Mouse (Mus musculus) lung, embryonic 14.5 days (tissue): ENCODE results near the gene Cep89. TPM values are rescaled to one million over a fixed set of nuclear protein-coding genes. Genes with fewer than 3 reads are reported as not detected.

Experiments used
- ATAC-seq: fragments of 200-750 bp; cut with Nextera tagmentation; 2 replicates; pipeline ENCODE4 v1.8.0; 2017; ENCODE audit warnings: mild to moderate bottlenecking, moderate TSS enrichment, moderate library complexity; ENCODE audit not compliant: insufficient read depth
- DNase-seq: peaks from one replicate; pipeline ENCODE4 v3.0.0-alpha.2; 2015
- H3K27ac ChIP-seq: fragments of 300-500 bp; sonication (generic); 2 replicates; pipeline ENCODE4 v1.5.1; 2014; ENCODE audit warnings: low read depth, mild to moderate bottlenecking, moderate library complexity
- H3K27me3 ChIP-seq: fragments of 300-500 bp; sonication (generic); 2 replicates; pipeline ENCODE4 v1.6.1; 2014; ENCODE audit warnings: low read length, control low read depth; ENCODE audit not compliant: insufficient read depth
- H3K36me3 ChIP-seq: fragments of 300-500 bp; sonication (generic); 2 replicates; pipeline ENCODE4 v1.6.1; 2014; ENCODE audit warnings: control low read depth; ENCODE audit not compliant: insufficient read depth
- H3K4me1 ChIP-seq: fragments of 300-500 bp; sonication (generic); 2 replicates; pipeline ENCODE4 v1.6.1; 2014; ENCODE audit warnings: antibody characterized with exemption, control low read depth; ENCODE audit not compliant: insufficient read depth
- H3K4me2 ChIP-seq: fragments of 300-500 bp; sonication (generic); 2 replicates; pipeline ENCODE4 v1.6.1; 2014; ENCODE audit warnings: mild to moderate bottlenecking
- H3K4me3 ChIP-seq: fragments of 300-500 bp; sonication (generic); 2 replicates; pipeline ENCODE4 v1.5.1; 2014; ENCODE audit warnings: low read depth, low read length
- H3K9ac ChIP-seq: fragments of 300-500 bp; sonication (generic); 2 replicates; pipeline ENCODE4 v1.6.1; 2014
- H3K9me3 ChIP-seq: fragments of 300-500 bp; sonication (generic); 2 replicates; pipeline ENCODE4 v1.6.1; 2016; ENCODE audit warnings: low read depth, low read length, control low read depth
- CTCF ChIP-seq: IDR thresholded peaks from 2 replicates; pipeline ENCODE4 v1.5.1; 2016; ENCODE audit warnings: antibody characterized with exemption, low read depth
- WGBS: fragments of 180-500 bp; shearing (Covaris S2); extraction: QIAGEN DNeasy Blood & Tissue Kit; methylation state at CpG from one replicate; pipeline ENCODE4 v1.1.7; 2014; 5-methylcytosine and 5-hydroxymethylcytosine counted together
- polyA plus RNA-seq: library from polyadenylated mRNA; unstranded; fragments of >200 nt; fragmentation: Nextera tagmentation; extraction: Ambion mirVana; gene quantifications from 2 replicates; pipeline ENCODE4 v1.2.1, GENCODE M21; 2014

Cep89 gene
- polyA plus RNA-seq, 1 experiment from 2014 or later = 49.4 TPM

DNA sequence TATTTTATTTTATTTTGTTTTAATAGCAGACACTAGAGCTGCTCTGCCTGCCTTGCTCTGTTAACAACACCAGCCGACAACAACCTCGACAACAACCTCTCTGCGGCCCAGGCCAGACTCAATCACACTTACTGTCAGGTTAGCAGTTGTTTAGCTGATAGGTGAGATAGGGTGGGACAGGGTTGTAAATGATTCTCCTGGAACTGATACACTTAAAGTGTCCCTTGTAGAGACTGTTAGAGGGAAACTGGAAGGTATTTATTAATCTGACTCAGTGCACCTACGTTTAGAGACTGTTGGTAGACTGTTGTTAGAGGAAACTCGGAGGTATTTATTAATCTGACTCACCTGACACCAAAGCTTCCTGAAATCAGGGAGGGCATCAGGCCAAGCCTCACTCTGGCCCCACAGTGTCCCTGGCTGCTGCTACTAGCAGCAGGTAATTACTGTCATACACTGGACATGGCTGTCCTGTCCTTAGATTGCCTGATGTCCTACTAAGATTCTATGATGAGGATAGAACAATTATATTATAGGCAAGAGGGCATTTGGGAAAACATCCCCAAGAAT lies 41.4 kb upstream of the Cep89 start:
- ATAC-seq = no peak
- no peak overlapping the region for H3K27ac ChIP-seq
- no peak overlapping the region for H3K4me2 ChIP-seq
- no peaks in the 10 kb centered on the region for H3K36me3 ChIP-seq
- TF ChIP-seq CTCF = no peak
- no peak for DNase-seq
- H3K4me3 ChIP-seq = no peak overlapping the region
- no peak overlapping the region for H3K9ac ChIP-seq
- H3K27me3 ChIP-seq = no peaks in the 10 kb centered on the region
- 41% methylated on average over 5 of the region's 5 CpGs for WGBS
- H3K9me3 ChIP-seq = no peaks in the 10 kb centered on the region
- H3K4me1 ChIP-seq = no peaks in the 10 kb centered on the region

DNA sequence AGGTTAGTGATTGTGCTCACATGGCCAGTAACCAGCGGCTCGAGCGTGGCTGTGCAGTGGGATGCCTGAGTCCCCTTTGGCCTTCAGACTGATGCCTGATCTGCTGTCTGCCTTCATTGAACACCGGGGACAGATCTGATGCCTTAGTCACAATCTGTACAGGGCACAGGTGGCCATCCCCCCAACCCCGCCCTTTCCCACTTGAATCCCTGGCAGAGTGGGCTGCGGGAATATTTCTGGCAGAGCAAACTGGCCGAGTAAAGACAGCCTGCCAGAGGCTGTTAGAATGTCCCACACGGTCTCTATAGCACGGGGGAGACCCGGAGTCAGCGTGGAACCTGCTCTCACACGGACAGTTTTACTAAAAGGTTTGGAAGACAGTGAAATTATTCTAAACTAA lies 39.2 kb upstream of the Cep89 start:
- Histone ChIP-seq H3K4me1 (no peaks in the 10 kb centered on the region), H3K4me2 (no peak overlapping the region), H3K27ac (no peak overlapping the region), H3K9me3 (no peaks in the 10 kb centered on the region), H3K36me3 (no peaks in the 10 kb centered on the region), H3K27me3 (no peaks in the 10 kb centered on the region), H3K9ac (no peak overlapping the region), H3K4me3 (no peak overlapping the region)
- 75% methylated on average over 12 of the region's 12 CpGs for WGBS
- no peak for ATAC-seq
- TF ChIP-seq CTCF = no peak
- DNase-seq = no peak

DNA sequence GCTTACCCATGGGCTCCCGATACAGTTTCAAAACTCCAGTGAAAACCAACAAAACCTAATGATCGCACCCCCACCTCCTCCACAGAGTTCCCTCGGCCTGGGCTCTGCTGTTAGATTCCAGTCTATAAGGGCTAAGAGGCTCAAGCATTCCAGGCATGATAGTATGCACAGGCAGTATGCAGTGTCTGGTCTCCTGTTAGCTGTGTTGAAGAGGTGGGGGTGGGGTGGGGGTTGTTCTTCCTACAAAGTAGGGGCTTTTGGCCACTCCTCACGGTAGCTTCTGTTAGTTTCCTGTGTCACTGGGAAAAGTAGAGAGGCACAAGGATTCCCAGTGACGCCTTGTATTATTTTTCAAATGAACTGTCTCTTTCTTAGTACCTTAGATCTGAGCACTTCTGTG lies 34.6 kb upstream of the Cep89 start:
- ATAC-seq (no peak), DNase-seq (no peak)
- Histone ChIP-seq H3K9ac (no peak overlapping the region), H3K4me3 (no peak overlapping the region), H3K27ac (no peak overlapping the region), H3K4me1 (no peaks in the 10 kb centered on the region), H3K27me3 (no peaks in the 10 kb centered on the region), H3K9me3 (no peaks in the 10 kb centered on the region), H3K4me2 (no peak overlapping the region), H3K36me3 (no peaks in the 10 kb centered on the region)
- TF ChIP-seq CTCF = no peak
- 44% methylated on average over 5 of the region's 5 CpGs for WGBS

DNA sequence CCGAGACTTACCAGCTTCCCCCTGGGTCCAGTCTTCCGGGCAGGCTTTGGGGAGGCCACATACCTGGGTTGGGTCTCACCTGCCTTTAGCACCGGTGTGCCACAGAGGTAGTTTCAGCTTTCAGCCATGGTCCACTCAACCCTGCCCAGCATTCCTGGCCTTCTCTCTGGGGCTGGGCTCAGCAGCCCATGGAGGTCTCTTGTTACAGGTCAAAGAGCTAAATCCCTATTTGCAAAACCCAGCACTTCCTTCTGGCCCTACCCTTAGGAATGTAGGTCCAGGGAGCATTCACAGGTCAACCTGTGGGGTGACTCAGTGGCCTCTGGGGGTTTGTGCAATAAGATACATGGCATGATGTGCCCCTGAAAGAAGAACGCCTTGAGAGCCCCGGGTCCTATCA lies 34.0 kb upstream of the Cep89 start:
- Histone ChIP-seq H3K4me1 (no peaks in the 10 kb centered on the region), H3K36me3 (no peaks in the 10 kb centered on the region), H3K9me3 (no peaks in the 10 kb centered on the region), H3K27me3 (no peaks in the 10 kb centered on the region), H3K4me3 (no peak overlapping the region), H3K9ac (no peak overlapping the region), H3K27ac (no peak overlapping the region; the same call in 1 of the 2 replicates), H3K4me2 (no peak overlapping the region)
- DNase-seq = no peak
- TF ChIP-seq CTCF = no peak
- 63% methylated on average over 5 of the region's 5 CpGs for WGBS
- ATAC-seq = peak; percentile 41; the same call in 1 of the 2 replicates

DNA sequence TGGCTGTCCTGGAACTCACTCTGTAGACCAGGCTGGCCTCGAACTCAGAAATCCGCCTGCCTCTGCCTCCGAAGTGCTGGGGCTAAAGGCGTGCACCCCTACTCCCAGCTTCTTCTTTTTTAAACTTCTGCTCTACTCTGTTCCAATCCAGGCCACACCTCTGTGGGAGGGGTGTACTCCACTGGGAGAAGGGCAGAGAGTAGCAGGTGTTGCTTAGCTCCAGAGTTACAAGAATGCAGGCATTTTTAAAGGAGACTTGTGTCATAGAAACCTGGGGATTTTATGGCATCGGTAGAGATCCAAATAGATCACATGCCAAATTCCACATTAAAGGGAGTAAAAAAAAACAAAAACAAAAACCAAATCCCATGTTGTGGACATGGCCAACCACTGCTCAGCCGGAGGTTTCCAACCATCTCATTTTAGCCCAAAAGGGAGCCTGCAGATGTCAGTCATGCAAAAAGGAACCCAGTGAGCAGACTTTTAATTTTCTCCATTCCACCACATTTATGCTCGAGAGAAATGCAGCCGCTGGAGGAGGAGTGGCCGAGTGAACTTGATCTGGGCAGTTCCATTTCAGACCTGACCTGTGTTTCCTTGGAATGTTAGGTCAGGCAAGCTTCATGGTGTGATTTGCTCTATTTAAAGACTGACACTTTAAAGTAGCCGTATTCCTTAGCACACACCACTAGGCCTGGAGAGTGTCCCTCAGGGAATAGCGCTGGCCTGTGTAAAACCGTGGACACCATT lies 31.5 kb upstream of the Cep89 start:
- no peak for DNase-seq
- Histone ChIP-seq H3K36me3 (no peaks in the 10 kb centered on the region), H3K27ac (no peak overlapping the region), H3K4me1 (no peaks in the 10 kb centered on the region), H3K4me3 (no peak overlapping the region), H3K9me3 (no peaks in the 10 kb centered on the region), H3K4me2 (no peak overlapping the region), H3K9ac (no peak overlapping the region), H3K27me3 (no peaks in the 10 kb centered on the region)
- TF ChIP-seq CTCF = no peak
- ATAC-seq = no peak
- 63% methylated on average over 12 of the region's 12 CpGs for WGBS

DNA sequence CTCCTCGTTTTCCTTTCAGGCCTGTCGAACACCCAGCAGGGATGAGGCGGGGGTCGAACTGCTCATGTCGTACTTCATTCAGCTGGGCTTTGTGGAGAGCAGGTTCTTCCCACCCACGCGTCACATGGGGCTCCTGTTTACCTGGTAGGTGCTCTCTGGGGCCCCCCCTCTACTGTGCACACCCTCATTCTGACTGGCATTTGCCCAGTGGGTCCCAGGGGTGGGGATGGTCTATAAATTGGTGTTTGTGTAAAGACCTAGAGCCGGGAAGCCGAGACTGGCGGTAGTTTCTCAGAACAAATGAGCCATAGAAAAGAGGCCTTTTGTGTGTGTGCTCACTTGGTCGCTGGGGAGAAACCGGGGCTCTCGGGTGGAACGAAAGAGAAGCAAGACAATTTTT lies 25.7 kb upstream of the Cep89 start:
- Histone ChIP-seq H3K36me3 (no peaks in the 10 kb centered on the region), H3K9me3 (no peaks in the 10 kb centered on the region), H3K4me3 (no peak overlapping the region), H3K4me2 (no peak overlapping the region), H3K27me3 (no peaks in the 10 kb centered on the region), H3K27ac (no peak overlapping the region), H3K4me1 (no peaks in the 10 kb centered on the region), H3K9ac (no peak overlapping the region)
- TF ChIP-seq CTCF = no peak
- DNase-seq (no peak), ATAC-seq (no peak)
- 76% methylated on average over 14 of the region's 14 CpGs for WGBS

DNA sequence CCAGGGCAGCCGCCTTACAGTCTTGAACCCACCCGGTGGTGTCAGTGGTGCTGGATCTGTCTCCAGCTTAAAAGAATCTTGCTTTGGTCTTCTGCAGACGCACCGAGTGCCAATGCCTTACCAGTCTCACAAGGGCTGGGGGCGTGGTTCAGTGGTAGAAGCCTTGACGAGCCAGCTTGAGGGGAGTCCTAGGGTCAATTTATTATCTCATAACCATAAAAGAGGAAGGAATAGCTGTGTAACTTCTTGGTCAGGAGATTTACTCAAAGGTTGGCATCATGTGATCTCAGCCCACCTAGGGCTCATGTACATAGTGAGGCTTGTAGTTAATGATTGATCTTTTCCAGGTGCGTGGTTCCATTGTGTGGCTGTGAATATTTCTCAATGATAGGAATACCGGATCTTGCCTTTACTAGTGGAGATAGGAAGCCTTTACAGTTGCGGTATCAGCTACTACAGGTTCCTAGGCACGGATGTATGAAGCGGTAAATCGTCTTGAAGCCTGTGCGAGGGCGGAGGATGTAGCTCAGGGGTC lies 24.3 kb upstream of the Cep89 start:
- 80% methylated on average over 14 of the region's 14 CpGs for WGBS
- Histone ChIP-seq H3K9ac (no peak overlapping the region), H3K4me2 (no peak overlapping the region), H3K4me3 (no peak overlapping the region), H3K4me1 (no peaks in the 10 kb centered on the region), H3K27ac (no peak overlapping the region), H3K9me3 (no peaks in the 10 kb centered on the region), H3K36me3 (no peaks in the 10 kb centered on the region), H3K27me3 (no peaks in the 10 kb centered on the region)
- ATAC-seq (no peak), DNase-seq (no peak)
- no peak for TF ChIP-seq CTCF
